Mouse (Mus musculus): ENCODE results near the gene Fancd2os.

Gene Fancd2os

DNA sequence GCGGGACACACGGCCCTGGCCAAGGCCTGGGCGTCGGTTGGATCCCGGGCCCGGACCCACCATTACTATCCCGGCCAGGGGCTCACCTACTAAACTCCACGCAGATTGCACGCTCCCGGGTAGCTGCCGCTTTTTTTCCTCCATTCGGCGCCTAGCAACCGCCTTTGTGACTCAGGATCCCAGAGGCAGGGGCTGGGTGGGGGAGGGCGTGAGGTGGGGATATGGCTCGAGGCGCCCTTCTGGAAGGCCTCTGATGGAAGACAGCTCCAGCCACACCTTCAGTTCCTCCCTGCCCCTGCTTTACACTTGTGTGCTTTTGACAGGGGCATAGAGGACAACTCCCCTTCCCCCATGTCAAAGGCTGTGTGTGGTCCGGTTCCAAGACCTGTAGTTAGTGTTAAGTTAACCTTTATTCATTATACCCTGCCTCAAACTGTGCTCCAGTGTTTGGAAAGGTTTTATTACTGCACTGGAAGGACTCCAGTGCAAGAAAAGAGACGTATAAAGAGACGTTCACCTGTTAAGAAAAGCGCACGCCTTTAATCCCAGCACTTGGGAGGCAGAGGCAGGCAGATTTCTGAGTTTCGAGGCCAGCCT, at the start of gene Fancd2os:
Gene Fancd2os (minus strand): TSS at position 173 of the 597 bp plus-strand sequence.
- DNase-seq, result no peak

DNA sequence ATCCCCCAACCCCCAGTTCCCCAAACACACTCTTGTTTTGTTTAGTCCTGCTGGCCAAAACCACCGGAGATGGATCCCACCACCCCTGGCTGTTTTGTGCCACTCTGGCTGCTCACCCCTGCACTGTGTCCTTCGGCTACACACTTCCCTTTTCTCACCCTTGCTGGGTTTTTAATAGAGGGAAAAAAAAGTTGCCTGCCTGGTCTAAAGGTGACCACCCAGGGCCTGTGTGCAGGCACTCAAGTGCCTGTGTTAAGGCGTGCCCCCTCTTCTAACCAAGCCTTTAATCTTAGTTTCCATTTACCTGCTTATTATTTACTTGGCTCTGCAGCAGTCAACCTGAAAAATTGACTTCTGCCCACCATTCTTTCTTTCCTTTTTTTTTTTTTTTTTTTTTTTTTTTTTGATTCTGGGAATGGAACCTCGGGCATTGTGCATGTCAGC, 49.7 kb upstream of the Fancd2os start:
- no peak for DNase-seq

DNA sequence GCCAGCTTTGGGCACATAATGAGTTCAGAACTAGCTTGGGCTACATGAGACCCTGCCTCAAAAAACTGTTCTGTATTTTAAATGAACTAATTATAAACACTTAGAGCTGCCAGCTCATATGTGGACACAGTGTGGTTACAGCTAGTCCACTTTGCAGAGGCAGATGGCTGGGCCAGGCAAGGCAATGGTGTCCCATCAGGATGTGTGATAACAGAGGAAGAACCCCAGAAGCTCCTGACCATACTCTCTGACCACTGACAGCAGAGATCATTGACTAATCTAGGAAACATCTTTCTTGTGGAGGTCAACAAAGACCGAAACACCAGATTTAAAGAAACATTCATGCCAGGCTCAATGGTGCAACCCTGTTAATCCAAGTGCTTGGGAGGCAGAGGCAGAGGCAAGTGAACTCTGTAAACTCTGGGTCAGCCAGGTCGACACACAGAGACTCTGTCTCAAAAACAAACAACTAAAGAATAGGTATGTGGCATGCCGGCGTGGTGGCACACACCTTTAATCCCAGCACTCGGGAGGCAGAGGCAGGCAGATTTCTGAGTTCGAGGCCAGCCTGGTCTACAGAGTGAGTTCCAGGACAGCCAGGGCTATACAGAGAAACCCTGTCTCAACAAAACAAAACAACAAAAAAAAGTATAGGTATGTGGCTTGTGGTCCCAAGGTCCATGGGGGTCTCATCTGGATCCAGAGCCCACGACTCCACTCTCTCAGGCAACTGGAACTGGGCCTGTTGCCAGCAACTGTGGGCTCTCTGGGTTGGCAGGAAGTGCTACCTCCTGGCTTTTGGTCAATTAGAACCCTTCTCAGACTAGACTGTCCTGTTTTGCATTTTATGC, 49.1 kb upstream of the Fancd2os start:
- no peak for DNase-seq

DNA sequence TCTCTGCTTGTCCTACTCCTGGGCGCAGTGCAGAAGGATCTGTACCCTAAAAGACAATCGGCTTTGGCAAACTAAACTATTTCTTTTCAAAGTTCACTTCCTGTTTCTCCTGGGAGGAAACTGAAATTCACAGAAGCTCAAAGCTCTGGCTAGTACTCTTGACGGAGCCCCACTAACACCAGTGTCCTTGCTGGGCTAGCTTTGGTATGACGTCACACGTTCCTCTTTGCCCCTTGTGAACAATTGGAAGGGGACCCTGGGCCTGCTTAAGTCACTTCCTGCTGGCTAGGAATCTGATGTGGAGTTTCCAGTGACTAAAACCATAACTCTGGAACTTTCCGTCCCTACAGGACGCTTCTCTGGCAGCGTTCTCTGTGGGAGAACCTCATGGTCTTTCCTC, 44.3 kb upstream of the Fancd2os start:
- DNase-seq, result no peak

DNA sequence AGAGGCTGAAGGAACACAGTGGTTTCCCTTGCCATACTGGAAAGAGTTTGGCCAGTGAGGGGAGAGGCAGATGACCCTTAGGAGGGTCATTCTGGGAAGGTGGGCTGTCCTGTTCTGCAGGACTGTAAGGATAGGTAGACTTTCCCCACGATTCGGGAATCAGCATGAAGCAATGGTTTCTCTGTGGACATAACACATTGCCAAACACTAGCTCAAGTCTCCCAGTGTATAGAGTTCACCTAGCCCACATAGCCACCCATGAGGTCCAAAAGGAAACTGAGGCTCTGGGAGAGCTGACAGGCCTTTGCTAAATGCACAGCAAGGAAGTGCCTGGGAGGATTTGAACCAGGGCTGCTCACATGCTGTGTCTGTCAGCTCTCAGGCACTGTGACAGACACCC, 43.5 kb upstream of the Fancd2os start:
- DNase-seq, result no peak

DNA sequence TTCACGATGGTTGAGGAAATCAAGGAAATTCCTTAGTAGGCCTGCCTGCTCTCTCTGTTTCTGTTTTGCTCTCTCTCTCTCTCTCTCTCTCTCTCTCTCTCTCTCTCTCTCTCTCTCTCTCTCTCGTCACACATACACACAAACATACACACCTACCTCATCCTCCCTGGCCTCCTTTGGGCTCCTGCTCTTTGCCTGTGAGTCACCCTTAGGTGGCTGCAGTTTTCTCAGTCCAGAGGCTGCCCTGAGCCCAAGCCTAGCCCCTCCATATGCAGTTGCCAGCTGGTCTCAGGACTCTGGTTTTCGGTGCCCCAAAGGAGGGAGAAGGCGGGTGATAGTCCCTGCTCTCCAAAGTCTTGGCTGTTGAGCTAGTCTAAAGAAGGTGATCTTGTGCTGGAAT, 42.5 kb upstream of the Fancd2os start:
- DNase-seq, result no peak

DNA sequence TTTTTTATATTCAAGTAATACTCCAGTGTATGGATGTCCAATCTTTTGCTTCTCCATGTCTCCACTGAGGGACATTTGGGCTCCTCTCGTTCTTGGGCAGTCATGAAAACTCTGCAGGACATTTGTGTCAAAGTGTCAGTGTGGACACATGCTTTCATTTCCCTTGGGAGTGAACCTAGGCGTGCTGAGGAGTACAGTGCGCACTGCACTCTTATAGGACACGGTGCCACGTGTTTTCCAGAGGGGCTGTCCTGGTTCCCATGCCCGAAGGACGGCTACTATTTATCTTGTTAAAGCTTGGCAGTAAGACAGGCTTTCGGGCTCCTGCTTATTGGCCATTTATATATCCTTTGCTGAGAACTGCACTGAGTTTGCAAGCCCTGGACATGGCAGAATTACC, 42.1 kb upstream of the Fancd2os start:
- no peak for DNase-seq

DNA sequence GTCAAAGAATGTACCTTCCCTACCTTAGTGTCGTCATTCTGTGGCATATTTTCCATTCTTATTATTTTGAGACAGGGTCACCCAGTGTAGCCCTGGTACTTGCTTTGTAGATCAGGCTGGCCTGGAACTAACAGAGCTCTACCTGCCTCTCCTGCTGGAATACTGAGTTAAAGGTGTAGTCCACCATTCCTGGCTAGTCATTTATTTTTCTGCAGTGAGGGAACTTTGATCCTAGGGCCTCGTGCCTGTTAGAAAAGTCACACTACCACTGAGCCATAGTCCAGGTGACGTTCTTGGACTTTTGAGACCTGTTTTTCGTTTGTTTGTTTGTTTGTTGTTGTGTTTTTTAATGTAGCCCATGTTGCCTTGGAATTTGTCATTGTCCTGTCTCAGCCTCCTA, 38.7 kb upstream of the Fancd2os start:
- DNase-seq, result no peak

DNA sequence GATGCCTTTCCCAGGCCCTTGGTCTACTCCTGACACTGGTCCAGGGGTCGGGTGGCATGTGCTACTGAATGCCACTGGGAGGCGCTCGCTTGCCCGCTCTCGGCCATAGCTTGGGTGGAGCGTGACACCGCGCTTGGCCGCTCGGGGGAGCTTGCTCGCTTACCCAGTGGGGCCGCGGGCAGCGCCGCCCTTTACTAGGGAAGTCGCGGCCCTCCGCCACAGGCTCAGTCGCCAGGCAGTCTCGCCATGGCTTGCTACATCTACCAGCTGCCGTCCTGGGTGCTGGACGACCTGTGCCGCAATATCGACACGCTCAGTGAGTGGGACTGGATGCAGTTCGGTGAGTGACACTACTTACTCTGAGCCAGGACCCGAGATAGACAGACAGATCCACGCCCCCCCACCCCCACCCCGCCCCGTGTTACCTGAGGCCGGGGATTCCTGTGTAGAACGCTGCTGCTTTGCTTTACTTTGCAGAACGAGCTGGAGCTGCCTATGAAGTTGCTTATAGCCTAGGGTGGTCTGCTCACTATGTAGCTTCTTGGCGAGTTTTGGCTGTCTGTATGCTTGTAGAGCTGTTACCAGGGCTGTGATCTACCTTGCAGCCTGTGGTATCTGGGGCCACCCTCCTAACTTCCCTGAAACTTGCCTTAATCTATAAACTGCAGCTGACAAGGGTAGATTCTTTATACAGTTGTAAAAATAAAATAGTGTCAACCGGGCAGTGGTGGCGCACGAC, 38.0 kb upstream of the Fancd2os start, which contains the start of gene Irak2:
Gene Irak2 (plus strand): TSS at position 166 of the 739 bp plus-strand sequence.
- DNase-seq, result peak; percentile 86 to 88

DNA sequence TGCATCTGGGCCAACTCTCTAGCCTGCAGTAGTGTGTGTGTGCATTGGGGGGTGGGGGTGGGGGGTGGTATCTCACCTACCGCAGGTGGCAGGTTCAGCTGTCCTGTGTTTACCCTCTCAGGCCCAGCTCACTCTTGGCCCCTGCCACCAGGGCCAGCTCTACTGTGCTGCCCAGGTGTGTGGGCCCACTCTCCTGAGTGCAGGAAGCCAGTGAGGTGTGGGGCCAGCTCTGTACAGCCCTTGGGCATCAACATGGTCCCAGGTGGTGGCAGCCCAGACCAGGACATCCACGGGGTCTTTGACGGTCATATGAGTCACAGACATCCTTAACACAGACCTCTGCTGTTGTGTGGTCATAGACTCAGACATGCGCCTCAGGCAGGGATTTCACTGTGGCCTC, 32.3 kb upstream of the Fancd2os start:
- no peak for DNase-seq

DNA sequence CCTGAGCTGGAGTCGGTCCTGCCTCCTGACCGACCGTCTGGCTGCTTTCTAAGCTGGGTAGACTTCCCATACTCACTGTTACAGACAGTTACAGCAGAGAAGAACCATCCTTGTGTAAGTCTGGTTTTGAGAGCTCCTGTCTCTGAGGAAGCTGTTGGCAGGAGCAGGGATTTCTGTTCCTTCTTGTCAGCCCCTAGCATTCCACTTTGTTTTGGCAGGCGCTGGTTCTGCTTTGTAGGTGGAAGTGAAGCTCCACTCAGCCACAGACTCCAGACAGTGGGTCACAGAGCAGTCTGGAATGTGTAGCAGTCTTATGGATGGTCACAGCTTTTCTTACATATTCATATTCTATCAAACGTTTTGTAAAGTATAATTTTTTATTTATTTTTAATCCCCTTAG, 29.8 kb upstream of the Fancd2os start:
- no peak for DNase-seq

DNA sequence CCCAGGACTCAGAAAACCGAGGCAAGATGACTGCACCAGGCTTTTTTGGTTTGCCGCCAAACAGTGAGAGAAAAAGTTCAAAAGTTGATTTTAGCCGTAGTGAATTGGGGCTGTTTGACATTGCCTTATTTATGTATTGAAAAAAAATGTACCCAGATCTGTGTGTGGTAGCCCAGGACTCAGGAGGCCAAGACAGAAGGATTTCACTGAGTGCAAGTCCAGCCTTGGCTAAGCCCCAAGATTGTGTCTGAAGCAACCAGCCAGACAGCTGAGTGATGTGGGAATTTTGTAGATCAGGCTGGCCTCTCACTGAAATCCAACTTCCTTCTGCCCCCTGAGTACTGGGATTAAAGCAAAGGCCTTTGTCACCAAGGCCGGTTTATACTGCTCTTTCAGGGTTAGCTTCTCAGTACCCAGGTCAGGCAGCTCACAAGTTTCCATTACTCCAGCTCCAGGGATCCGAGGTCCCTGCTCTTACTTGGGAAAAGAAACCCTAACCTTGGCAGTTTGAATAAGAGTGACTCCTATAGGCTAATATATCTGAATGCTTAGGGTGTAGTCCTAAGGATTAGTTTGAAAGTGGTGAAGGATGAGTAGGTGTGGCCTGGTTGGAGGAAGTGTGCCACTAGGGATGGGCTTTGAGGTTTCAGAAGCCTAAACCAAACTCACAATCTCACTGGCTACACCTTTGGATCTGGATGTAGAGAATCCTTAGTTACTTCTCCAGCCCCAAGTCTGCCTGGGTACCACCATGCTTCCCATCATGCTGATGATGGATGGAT, 24.7 kb upstream of the Fancd2os start:
- no peak for DNase-seq

DNA sequence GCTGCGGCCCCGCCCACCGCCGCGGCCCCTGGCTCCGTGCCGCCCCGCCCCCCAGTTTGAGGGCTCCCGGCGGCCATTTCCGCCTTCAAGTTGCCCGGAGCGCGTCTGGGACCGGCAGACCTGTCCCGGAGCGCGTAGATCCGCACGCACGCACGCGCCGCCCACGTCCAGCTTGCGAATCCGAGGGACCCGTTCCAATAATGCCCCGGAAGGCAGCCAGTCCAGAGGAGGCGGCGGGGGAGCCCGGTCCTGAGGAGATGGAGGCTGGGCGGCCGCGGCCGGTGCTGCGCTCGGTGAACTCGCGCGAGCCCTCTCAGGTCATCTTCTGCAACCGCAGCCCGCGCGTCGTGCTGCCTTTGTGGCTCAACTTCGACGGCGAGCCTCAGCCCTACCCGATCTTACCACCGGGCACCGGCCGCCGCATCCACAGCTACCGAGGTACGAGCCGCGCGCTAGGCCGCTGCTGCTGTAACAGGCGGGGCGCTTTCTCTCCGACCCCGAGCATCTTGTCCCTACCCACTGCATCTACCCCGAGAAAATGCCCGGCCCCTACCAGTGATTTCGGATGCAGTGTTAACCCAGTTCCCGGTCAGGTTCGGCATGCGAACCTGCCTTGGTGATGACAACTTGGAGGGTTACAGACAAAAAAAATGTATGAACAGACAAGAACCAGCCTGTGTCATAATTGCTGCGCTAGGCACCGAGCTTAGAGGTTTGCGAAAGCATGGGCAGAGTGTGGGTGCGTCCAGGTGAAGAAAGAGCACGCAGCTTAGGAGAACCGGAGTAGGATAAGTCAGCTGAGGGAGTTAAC, 23.6 kb upstream of the Fancd2os start, which contains the start of gene Vhl:
Gene Vhl (plus strand): TSS at position 19 of the 811 bp plus-strand sequence.
- peak; percentile 71 to 77 for DNase-seq

DNA sequence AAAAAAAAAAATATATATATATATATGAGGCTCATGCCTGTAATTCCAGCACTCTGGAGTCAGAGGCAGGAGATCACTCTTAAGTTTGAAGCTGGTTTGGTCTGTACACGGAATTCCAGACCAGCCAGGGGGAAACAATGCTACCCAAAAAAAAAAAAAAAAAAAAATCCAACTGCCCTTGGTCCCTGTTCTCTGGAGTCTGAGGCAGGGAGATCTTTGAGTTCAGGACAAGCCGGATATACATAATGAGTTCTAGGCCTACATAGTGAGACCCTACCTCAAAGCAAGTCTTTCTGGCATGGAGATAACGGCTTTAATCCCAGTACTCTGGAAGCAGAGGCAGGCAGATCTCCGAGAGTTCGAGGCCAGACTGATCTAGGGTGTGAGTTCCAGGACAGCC, 22.9 kb upstream of the Fancd2os start:
- peak in 1 of 2 experiments; percentile 14 for DNase-seq

DNA sequence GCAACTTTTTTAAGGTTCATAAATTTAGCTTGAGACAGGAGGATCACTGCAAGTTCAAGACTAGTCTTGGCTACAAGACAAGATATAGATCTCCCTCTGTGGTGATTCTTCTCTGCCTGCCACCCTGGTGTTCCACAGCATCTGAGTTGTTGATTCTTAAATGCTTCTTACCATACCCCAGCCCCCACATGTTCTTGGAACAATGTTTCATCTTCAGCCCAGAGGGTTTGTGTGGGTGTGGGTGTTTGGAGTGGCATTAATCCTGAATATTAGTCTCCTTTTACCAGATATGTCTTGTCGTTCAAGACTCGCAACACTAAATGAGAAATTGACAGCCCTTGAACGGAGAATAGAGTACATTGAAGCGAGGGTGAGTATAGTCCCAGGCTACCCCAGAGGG, 15.0 kb upstream of the Fancd2os start:
- no peak for DNase-seq

DNA sequence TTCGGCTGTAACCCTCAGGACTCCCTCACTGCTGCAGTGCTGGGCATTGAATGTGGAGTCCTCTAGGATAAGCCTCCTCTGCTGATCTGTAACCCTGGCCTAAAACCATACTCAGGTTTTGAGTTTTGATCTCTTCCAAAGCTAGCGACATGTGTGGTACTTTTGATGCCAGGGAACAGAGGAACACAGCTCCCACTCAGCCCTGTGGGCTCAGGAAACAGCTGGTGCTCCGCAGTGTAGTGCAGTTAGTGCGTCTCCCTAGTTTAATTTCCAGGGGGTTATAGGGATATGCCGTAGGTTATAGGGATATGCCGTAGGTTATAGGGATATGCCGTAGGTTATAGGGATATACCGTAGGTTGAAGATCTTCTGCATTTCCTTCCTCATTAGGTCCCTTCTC, 14.5 kb upstream of the Fancd2os start:
- no peak for DNase-seq

DNA sequence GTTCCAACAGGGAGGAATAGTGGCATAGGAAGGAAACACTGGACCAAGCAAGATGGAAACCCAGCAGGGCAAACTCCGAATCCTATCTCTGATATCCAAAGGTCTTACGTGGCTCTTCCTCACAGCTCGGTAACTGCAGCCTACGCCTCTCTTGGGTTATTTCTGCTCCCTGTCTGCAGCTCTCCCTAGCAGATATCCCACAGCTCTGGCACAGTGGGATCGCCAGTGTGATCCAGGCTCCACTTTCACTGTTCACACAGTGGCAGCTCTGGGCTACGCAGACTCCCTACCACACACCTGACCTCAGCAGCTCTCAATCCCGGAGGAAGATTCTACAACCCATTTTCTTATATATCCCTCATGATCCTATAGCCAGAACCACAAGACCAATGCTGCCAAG, 13.6 kb upstream of the Fancd2os start:
- no peak for DNase-seq

DNA sequence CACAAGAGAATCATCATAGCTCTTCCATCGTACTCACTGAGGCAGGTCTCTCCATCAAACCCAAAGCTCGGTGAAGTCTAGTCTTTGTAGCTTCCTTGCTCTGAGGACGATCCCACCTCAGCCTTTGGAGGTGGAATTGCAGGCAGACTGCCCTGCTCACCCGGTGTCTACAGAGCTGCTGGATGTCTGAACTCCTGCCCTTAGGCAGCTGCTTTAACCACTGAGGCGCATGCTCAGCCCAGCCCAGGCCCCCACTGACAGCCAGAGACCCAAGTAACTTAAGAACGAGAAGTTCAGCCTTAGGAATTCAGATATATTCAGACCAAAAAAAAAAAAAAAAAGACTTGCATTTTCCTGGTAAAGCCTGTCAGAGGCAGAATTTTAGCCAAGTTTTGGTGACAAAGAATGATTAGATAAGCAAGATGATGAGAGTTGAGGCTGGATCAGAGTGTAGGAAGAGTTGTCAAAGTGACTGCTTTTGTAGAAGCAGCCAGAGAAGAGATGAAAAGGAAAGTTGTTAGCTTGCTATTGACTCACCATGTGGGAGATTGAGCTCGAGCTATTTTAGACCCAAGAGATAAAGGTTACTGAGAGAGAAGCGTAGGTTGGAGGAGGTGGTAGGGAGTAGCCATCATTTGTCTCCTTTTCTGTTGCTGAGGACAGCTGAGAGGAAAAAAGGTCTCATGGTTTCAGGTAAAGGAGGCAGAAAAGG, 11.9 kb upstream of the Fancd2os start:
- DNase-seq, result no peak

DNA sequence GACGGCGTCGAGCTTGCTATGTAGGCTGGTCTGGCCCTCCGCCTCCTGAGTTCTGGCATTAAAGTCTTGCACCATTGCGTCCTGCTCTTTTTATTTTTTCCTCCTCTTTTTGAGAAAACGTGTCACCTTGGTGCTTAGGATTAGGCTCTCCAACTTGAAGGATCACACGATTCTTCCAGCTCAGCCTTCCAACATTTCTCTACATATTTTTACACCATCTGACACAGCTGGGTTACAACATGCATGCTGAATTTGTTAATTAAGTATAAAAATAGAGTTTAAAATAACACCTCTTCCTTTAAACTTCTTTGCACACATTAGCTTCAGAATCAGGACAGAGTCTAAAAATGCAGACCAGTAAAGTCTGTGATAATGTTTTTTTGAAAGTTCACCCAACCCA, 8.8 kb upstream of the Fancd2os start:
- DNase-seq, result no peak

DNA sequence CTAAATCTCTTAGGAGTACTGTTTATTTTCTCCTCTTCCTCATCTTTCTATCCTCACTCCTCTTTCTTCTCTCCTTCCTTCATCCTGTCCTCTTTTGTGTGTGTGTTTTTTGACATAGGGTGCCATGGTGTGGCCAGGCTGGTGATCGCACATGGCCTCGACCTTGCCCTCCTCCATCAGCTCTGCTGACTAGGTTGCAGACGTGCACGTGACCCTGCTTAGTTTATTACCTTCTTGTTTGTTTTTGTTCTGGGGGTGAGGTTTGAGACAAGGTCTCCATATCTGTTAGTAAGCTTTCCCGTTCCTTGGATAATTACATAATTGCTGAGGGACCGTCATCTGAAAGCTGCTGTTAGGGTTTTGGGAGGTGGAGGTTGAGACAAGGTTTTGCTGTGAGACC, 8.4 kb upstream of the Fancd2os start:
- no peak for DNase-seq

DNA sequence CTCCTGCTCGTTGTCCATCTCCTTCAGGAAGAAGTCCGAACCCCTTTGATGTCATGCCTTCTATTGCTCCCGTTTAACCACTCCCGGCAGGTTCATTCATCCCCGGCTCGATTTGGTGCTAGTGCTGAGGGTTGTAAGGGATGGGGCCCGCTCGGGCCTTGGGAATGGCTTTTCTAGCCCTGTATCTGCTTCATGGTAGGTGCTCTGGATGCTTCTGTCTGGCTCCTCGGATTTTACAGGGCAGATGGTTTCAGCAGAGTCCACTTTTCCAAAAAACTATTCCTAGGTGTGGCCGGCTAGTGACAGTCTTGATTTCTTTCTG, 4.7 kb upstream of the Fancd2os start:
- DNase-seq, result no peak
